23 mouse cellular contexts compared by ENCODE assay signal in the genomic region with DNA sequence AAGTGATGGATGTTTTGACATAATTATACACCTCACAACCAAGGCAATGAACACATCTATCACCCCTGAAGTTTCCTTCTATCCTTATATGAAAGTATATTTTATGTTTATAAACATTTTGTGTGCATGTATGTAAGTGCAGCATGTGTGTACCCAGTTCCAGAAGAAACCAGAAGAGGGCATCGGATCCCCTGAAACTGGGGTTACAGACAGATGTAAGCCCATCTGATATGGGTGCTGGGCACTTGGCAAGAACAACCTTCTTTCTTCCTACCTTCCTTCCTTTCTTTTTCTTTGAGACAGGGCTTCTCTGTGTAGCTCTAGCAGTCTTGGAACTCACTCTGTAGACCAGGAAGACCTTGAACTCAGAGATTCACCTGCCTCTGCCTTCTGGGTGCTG. TPM values are rescaled to one million over a fixed set of nuclear protein-coding genes. Genes with fewer than 3 reads are reported as not detected.
DNase-seq lines count a peak whose midpoint lies in the region; ATAC-seq and TF ChIP-seq lines count a peak whose summit lies in the region.
"Had no signal": no experiment of that assay in that cellular context is flagged by ENCODE, and none has a peak within 500 bp of the region (broad histone marks: within the 10 kb centered on the region; RNA-seq: fewer than 3 reads in every experiment).

No protein-coding gene starts in this region.

- peak; percentile 45 for TF ChIP-seq RAD21 in CH12.LX (IDR thresholded peaks at IDR 0.05; ENCODE audit: low read depth, low read length)

- dilution Hi-C loops in CH12.LX (cut with MboI; ENCODE audit: extremely low pct_ligation_motif_present, extremely low pct_unique_long_range_greater_than_20kb, low sequenced_read_pairs), result no loop called here

- H3K36me3 ChIP-seq in hindbrain, postnatal 0 days (ENCODE audit: insufficient read depth, low read length), result no peaks in the 10 kb centered on the region
- no peaks in the 10 kb centered on the region for H3K36me3 ChIP-seq in hindbrain, embryonic 12.5 days
- no peaks in the 10 kb centered on the region for H3K36me3 ChIP-seq in lung, embryonic 14.5 days (ENCODE audit: insufficient read depth)
- H3K36me3 ChIP-seq in CH12.LX (replicated peaks in 1 of 2; ENCODE audit: control insufficient read depth in 1 of 2, insufficient read depth in 1 of 2, low read length in 1 of 2), result no peaks in the 10 kb centered on the region
- no peaks in the 10 kb centered on the region for H3K36me3 ChIP-seq in small intestine, adult 2 months (ENCODE audit: control insufficient read depth, insufficient read depth, low read length)
- H3K36me3 ChIP-seq: embryonic facial prominence, embryonic 12.5 days; G1E; heart, embryonic 10.5 days; hindbrain, embryonic 10.5 days; midbrain, embryonic 12.5 days; neural tube, embryonic 12.5 days had no signal

- peak; percentile 7; the same call in 1 of the 2 replicates for TF ChIP-seq CTCF in hindbrain, postnatal 0 days (IDR thresholded peaks at IDR 0.05; ENCODE audit: low read depth)
- peak; percentile 20; the same call in 1 of the 2 replicates for TF ChIP-seq CTCF in lung, embryonic 14.5 days (IDR thresholded peaks at IDR 0.05; ENCODE audit: low read depth)
- no peak for TF ChIP-seq CTCF in lung, adult 2 months (IDR thresholded peaks at IDR 0.05; ENCODE audit: insufficient read depth, low read length)
- TF ChIP-seq CTCF in CH12.LX (conservative IDR thresholded peaks at IDR 0.05 in 1 of 2, IDR thresholded peaks at IDR 0.05 in 1 of 2; ENCODE audit: low read depth in 2 of 2, low read length in 2 of 2), result peak; percentile 9 to 55; a peak in 2 of 4 replicates
- no peak for TF ChIP-seq CTCF in small intestine, adult 2 months (IDR thresholded peaks at IDR 0.05; ENCODE audit: extremely low read depth, insufficient read length, insufficient replicate concordance, low read depth, low read length)

- no peak for ATAC-seq in hindbrain, postnatal 0 days
- no peak for ATAC-seq in hindbrain, embryonic 12.5 days (ENCODE audit: low FRiP score)
- ATAC-seq in lung, embryonic 14.5 days (ENCODE audit: insufficient read depth), result no peak
- ATAC-seq: forebrain, embryonic 14.5 days; inflammation-experienced regulatory T-cells, adult 6 months had no signal

- TF ChIP-seq POLR2A in lung, adult 2 months (IDR thresholded peaks at IDR 0.05; ENCODE audit: borderline replicate concordance, extremely low read depth, low read depth, low read length), result no peak
- TF ChIP-seq POLR2A in CH12.LX (IDR thresholded peaks at IDR 0.05; ENCODE audit: low read depth, low read length), result no peak
- TF ChIP-seq POLR2A in small intestine, adult 2 months (IDR thresholded peaks at IDR 0.05; ENCODE audit: low read depth, low read length), result no peak

- no peaks in the 10 kb centered on the region for H3K4me1 ChIP-seq in hindbrain, postnatal 0 days (ENCODE audit: insufficient read depth, low read length)
- no peaks in the 10 kb centered on the region for H3K4me1 ChIP-seq in hindbrain, embryonic 12.5 days
- no peaks in the 10 kb centered on the region for H3K4me1 ChIP-seq in lung, embryonic 14.5 days (ENCODE audit: insufficient read depth)
- no peaks in the 10 kb centered on the region for H3K4me1 ChIP-seq in lung, adult 2 months (ENCODE audit: control insufficient read depth, insufficient read depth, low read length)
- H3K4me1 ChIP-seq in CH12.LX (ENCODE audit: control insufficient read depth in 1 of 2, insufficient read depth in 2 of 2), result peaks cover 3 to 9% of the 10 kb centered on the region in 2 experiments; a peak in 3 of 4 replicates
- H3K4me1 ChIP-seq in small intestine, adult 2 months (ENCODE audit: control insufficient read depth, insufficient read depth, insufficient read length, low read length), result peaks cover 10% of the 10 kb centered on the region; the same call in 1 of the 2 replicates
- H3K4me1 ChIP-seq: embryonic facial prominence, embryonic 12.5 days; hindbrain, embryonic 10.5 days; midbrain, embryonic 12.5 days; neural tube, embryonic 12.5 days had no signal

- no peak overlapping the region for H3K27ac ChIP-seq in hindbrain, postnatal 0 days
- no peak overlapping the region for H3K27ac ChIP-seq in hindbrain, embryonic 12.5 days
- no peak overlapping the region for H3K27ac ChIP-seq in lung, embryonic 14.5 days (ENCODE audit: low read depth)
- H3K27ac ChIP-seq in CH12.LX (ENCODE audit: insufficient read depth, low read depth), result no peak overlapping the region
- H3K27ac ChIP-seq in small intestine, adult 2 months (ENCODE audit: insufficient read depth, low read depth, low read length), result peak overlapping the region; percentile 14; the same call in 1 of the 2 replicates
- H3K27ac ChIP-seq: embryonic facial prominence, embryonic 12.5 days; heart, embryonic 10.5 days; hindbrain, embryonic 10.5 days; macrophage; midbrain, embryonic 12.5 days; neural tube, embryonic 12.5 days had no signal

- no peak for DNase-seq in hindbrain, postnatal 0 days (ENCODE audit: low spot score)
- DNase-seq in lung, embryonic 14.5 days, result no peak
- DNase-seq in lung, adult 2 months, result no peak
- DNase-seq in CH12.LX (ENCODE audit: extremely low read depth), result no peak
- no peak for DNase-seq in adrenal gland, adult 18-20 months (ENCODE audit: low spot score in 2 of 2)
- DNase-seq in c-Kit-positive CD71-positive TER-119-positive erythroid progenitor cells, embryonic 14.5 days (ENCODE audit: low spot score), result no peak
- DNase-seq: adrenal gland, adult 2 months; cerebellum, adult 9-11 months; gastrocnemius, postnatal 25 days; layer of hippocampus, postnatal 36 days; lung, adult 18-20 months had no signal

- 90% methylated on average over 1 of the region's 1 CpGs for WGBS in hindbrain, postnatal 0 days
- 81% methylated on average over 1 of the region's 1 CpGs for WGBS in hindbrain, embryonic 12.5 days
- WGBS in lung, embryonic 14.5 days, result 90% methylated on average over 1 of the region's 1 CpGs
- WGBS in lung, adult 2 months, result 72% methylated on average over 1 of the region's 1 CpGs
- WGBS in small intestine, adult 2 months, result 79% methylated on average over 1 of the region's 1 CpGs

- TF ChIP-seq EP300 in CH12.LX (IDR thresholded peaks at IDR 0.05; ENCODE audit: low read length), result no peak

- in situ Hi-C loops in CH12.LX (cut with MboI; ENCODE audit: low pct_ligation_motif_present, low pct_unique_long_range_greater_than_20kb, low sequenced_read_pairs), result no loop called here

- H3K9me3 ChIP-seq in hindbrain, postnatal 0 days (ENCODE audit: low read length), result no peaks in the 10 kb centered on the region
- no peaks in the 10 kb centered on the region for H3K9me3 ChIP-seq in hindbrain, embryonic 12.5 days (replicated peaks)
- no peaks in the 10 kb centered on the region for H3K9me3 ChIP-seq in lung, embryonic 14.5 days (ENCODE audit: low read depth, low read length)
- no peaks in the 10 kb centered on the region for H3K9me3 ChIP-seq in CH12.LX (replicated peaks; ENCODE audit: low read length)
- H3K9me3 ChIP-seq: embryonic facial prominence, embryonic 12.5 days; G1E; heart, embryonic 10.5 days; hindbrain, embryonic 10.5 days; midbrain, embryonic 12.5 days; neural tube, embryonic 12.5 days had no signal

- H3K79me2 ChIP-seq in CH12.LX (replicated peaks; ENCODE audit: control insufficient read depth, extremely low read depth, insufficient read depth, poor library complexity, severe bottlenecking), result no peaks in the 10 kb centered on the region

- no peak overlapping the region for H3K4me3 ChIP-seq in hindbrain, postnatal 0 days (ENCODE audit: low read length)
- H3K4me3 ChIP-seq in hindbrain, embryonic 12.5 days, result no peak overlapping the region
- H3K4me3 ChIP-seq in lung, embryonic 14.5 days (ENCODE audit: low read depth, low read length), result no peak overlapping the region
- H3K4me3 ChIP-seq in lung, adult 2 months (replicated peaks; ENCODE audit: extremely low read depth, low read depth, low read length), result no peak overlapping the region
- H3K4me3 ChIP-seq in CH12.LX (replicated peaks in 1 of 3; ENCODE audit: low read depth in 2 of 3, low read length in 2 of 3, poor library complexity in 1 of 3), result no peak overlapping the region
- no peak overlapping the region for H3K4me3 ChIP-seq in small intestine, adult 2 months (ENCODE audit: low read depth, low read length)
- H3K4me3 ChIP-seq: embryonic facial prominence, embryonic 12.5 days; heart, embryonic 10.5 days; hindbrain, embryonic 10.5 days; midbrain, embryonic 12.5 days; neural tube, embryonic 12.5 days had no signal

- H3K9ac ChIP-seq in hindbrain, postnatal 0 days (replicated peaks; ENCODE audit: low read length), result no peak overlapping the region
- no peak overlapping the region for H3K9ac ChIP-seq in hindbrain, embryonic 12.5 days
- H3K9ac ChIP-seq in lung, embryonic 14.5 days, result no peak overlapping the region
- H3K9ac ChIP-seq in CH12.LX (ENCODE audit: insufficient read depth, low read depth), result no peak overlapping the region
- H3K9ac ChIP-seq: embryonic facial prominence, embryonic 12.5 days; midbrain, embryonic 12.5 days; neural tube, embryonic 12.5 days had no signal

- no peak overlapping the region for H3K4me2 ChIP-seq in hindbrain, postnatal 0 days (ENCODE audit: low read depth, low read length)
- H3K4me2 ChIP-seq in hindbrain, embryonic 12.5 days (replicated peaks), result no peak overlapping the region
- H3K4me2 ChIP-seq in lung, embryonic 14.5 days, result no peak overlapping the region
- H3K4me2 ChIP-seq in CH12.LX (ENCODE audit: insufficient read depth, low read depth, poor library complexity, severe bottlenecking), result no peak overlapping the region
- H3K4me2 ChIP-seq: embryonic facial prominence, embryonic 12.5 days; midbrain, embryonic 12.5 days; neural tube, embryonic 12.5 days had no signal

- H3K27me3 ChIP-seq in hindbrain, postnatal 0 days (ENCODE audit: insufficient read depth, low read length), result peaks cover 9% of the 10 kb centered on the region; the same call in 1 of the 2 replicates
- peaks cover 29% of the 10 kb centered on the region for H3K27me3 ChIP-seq in hindbrain, embryonic 12.5 days
- H3K27me3 ChIP-seq in lung, embryonic 14.5 days (ENCODE audit: insufficient read depth, low read length), result no peaks in the 10 kb centered on the region
- H3K27me3 ChIP-seq in CH12.LX (replicated peaks), result peaks cover 17% of the 10 kb centered on the region
- no peaks in the 10 kb centered on the region for H3K27me3 ChIP-seq in small intestine, adult 2 months (ENCODE audit: control insufficient read depth, insufficient read depth, low read length)

RNA-seq across cellular contexts. Expression of gene Slc2a4, which starts 8.2 kb away (rescaled TPM):
- total RNA-seq in hindbrain, postnatal 0 days (2014; rRNA removed), result 9.5 and 12.8 TPM in 2 replicates
- 6.1 and 6.5 TPM in 2 replicates for polyA plus RNA-seq in hindbrain, postnatal 0 days (2015; fragmentation: Nextera tagmentation; extraction: Ambion mirVana)
- 9.6 and 12.9 TPM in 2 replicates for polyA plus RNA-seq in hindbrain, embryonic 12.5 days (2016; fragmentation: Nextera tagmentation; extraction: Ambion mirVana)
- 14.9 and 19.0 TPM in 2 replicates for polyA plus RNA-seq in lung, embryonic 14.5 days (2014; fragmentation: Nextera tagmentation; extraction: Ambion mirVana)
- polyA plus RNA-seq in lung, adult 2 months (2012; rRNA removed), result 22.3 and 40.4 TPM in 2 replicates
- total RNA-seq in CH12.LX (2012; rRNA removed) (2.2 and 2.6 TPM in 2 replicates), CH12.LX (2014; rRNA removed) (3.1 and 3.8 TPM in 2 replicates)
- 2.3 and 2.4 TPM in 2 replicates for polyA plus RNA-seq in CH12.LX (2012; ENCODE audit: insufficient read length, low read depth)
- polyA plus RNA-seq in small intestine, adult 2 months (2012; rRNA removed), result 11.2 and 12.9 TPM in 2 replicates
- total RNA-seq in adrenal gland, adult 18-20 months (2021), result 100 to 1,000 TPM in 1 of 2 experiments, 10 to 100 TPM in 1; 70.7 to 200 TPM
- polyA plus RNA-seq: inflammation-experienced regulatory T-cells, adult 6 months had no signal

RNA-seq across cellular contexts. Expression of gene Cldn7, which starts 8.4 kb away (rescaled TPM):
- not detected in 2 replicates for total RNA-seq in hindbrain, postnatal 0 days (2014; rRNA removed)
- 0.18 and 0.19 TPM in 2 replicates for polyA plus RNA-seq in hindbrain, postnatal 0 days (2015; fragmentation: Nextera tagmentation; extraction: Ambion mirVana)
- 9.5 and 21.8 TPM in 2 replicates for polyA plus RNA-seq in hindbrain, embryonic 12.5 days (2016; fragmentation: Nextera tagmentation; extraction: Ambion mirVana)
- polyA plus RNA-seq in lung, embryonic 14.5 days (2014; fragmentation: Nextera tagmentation; extraction: Ambion mirVana), result 76.7 and 86.4 TPM in 2 replicates
- 60.5 and 63.7 TPM in 2 replicates for polyA plus RNA-seq in lung, adult 2 months (2012; rRNA removed)
- total RNA-seq in CH12.LX (2012; rRNA removed) (not detected in 2 replicates), CH12.LX (2014; rRNA removed) (not detected in 2 replicates)
- not detected in 2 replicates for polyA plus RNA-seq in CH12.LX (2012; ENCODE audit: insufficient read length, low read depth)
- polyA plus RNA-seq in small intestine, adult 2 months (2012; rRNA removed), result 521 and 1,844 TPM in 2 replicates
- total RNA-seq in adrenal gland, adult 18-20 months (2021), result under 1 TPM in 1 of 2 experiments, not detected in 1; 0.66 TPM
- total RNA-seq: G1E; layer of hippocampus, postnatal 36 days; left cerebral cortex, postnatal 14 days had no signal
- polyA plus RNA-seq: forebrain, embryonic 14.5 days; G1E; macrophage had no signal

RNA-seq across cellular contexts. Expression of gene Ybx2, which starts 20.6 kb away (rescaled TPM):
- 23.9 and 31.1 TPM in 2 replicates for total RNA-seq in hindbrain, postnatal 0 days (2014; rRNA removed)
- 3.3 and 5.9 TPM in 2 replicates for polyA plus RNA-seq in hindbrain, postnatal 0 days (2015; fragmentation: Nextera tagmentation; extraction: Ambion mirVana)
- 5.5 and 9.0 TPM in 2 replicates for polyA plus RNA-seq in hindbrain, embryonic 12.5 days (2016; fragmentation: Nextera tagmentation; extraction: Ambion mirVana)
- polyA plus RNA-seq in lung, embryonic 14.5 days (2014; fragmentation: Nextera tagmentation; extraction: Ambion mirVana), result 4.7 and 6.1 TPM in 2 replicates
- polyA plus RNA-seq in lung, adult 2 months (2012; rRNA removed), result 4.6 and 6.7 TPM in 2 replicates
- total RNA-seq in CH12.LX (2012; rRNA removed) (0.25 TPM in 1 of 2 replicates, not detected in the other), CH12.LX (2014; rRNA removed) (not detected in 2 replicates)
- 0.39 TPM in 1 of 2 replicates, not detected in the other for polyA plus RNA-seq in CH12.LX (2012; ENCODE audit: insufficient read length, low read depth)
- 10.6 and 11.4 TPM in 2 replicates for polyA plus RNA-seq in small intestine, adult 2 months (2012; rRNA removed)
- total RNA-seq in adrenal gland, adult 18-20 months (2021), result 10 to 100 TPM; 14.2 to 32.6 TPM
- polyA plus RNA-seq: G1E; inflammation-experienced regulatory T-cells, adult 6 months; macrophage had no signal

RNA-seq across cellular contexts. Expression of gene Ctdnep1, which starts 24.7 kb away (rescaled TPM):
- 37.7 and 40.9 TPM in 2 replicates for total RNA-seq in hindbrain, postnatal 0 days (2014; rRNA removed)
- 24.7 and 25.0 TPM in 2 replicates for polyA plus RNA-seq in hindbrain, postnatal 0 days (2015; fragmentation: Nextera tagmentation; extraction: Ambion mirVana)
- 22.4 and 26.1 TPM in 2 replicates for polyA plus RNA-seq in hindbrain, embryonic 12.5 days (2016; fragmentation: Nextera tagmentation; extraction: Ambion mirVana)
- polyA plus RNA-seq in lung, embryonic 14.5 days (2014; fragmentation: Nextera tagmentation; extraction: Ambion mirVana), result 25.4 and 28.3 TPM in 2 replicates
- 88.3 and 102 TPM in 2 replicates for polyA plus RNA-seq in lung, adult 2 months (2012; rRNA removed)
- total RNA-seq in CH12.LX (2012; rRNA removed) (61.8 and 66.7 TPM in 2 replicates), CH12.LX (2014; rRNA removed) (37.7 and 42.9 TPM in 2 replicates)
- polyA plus RNA-seq in CH12.LX (2012; ENCODE audit: insufficient read length, low read depth), result 143 and 171 TPM in 2 replicates
- 59.7 and 116 TPM in 2 replicates for polyA plus RNA-seq in small intestine, adult 2 months (2012; rRNA removed)
- total RNA-seq in adrenal gland, adult 18-20 months (2021), result 100 to 1,000 TPM; 114 to 123 TPM

RNA-seq across cellular contexts. Expression of gene Elp5, which starts 26.1 kb away (rescaled TPM):
- total RNA-seq in hindbrain, postnatal 0 days (2014; rRNA removed), result 137 and 147 TPM in 2 replicates
- polyA plus RNA-seq in hindbrain, postnatal 0 days (2015; fragmentation: Nextera tagmentation; extraction: Ambion mirVana), result 168 and 170 TPM in 2 replicates
- 123 and 127 TPM in 2 replicates for polyA plus RNA-seq in hindbrain, embryonic 12.5 days (2016; fragmentation: Nextera tagmentation; extraction: Ambion mirVana)
- 108 and 113 TPM in 2 replicates for polyA plus RNA-seq in lung, embryonic 14.5 days (2014; fragmentation: Nextera tagmentation; extraction: Ambion mirVana)
- polyA plus RNA-seq in lung, adult 2 months (2012; rRNA removed), result 38.5 and 53.8 TPM in 2 replicates
- 95.9 and 115 TPM in 2 replicates for total RNA-seq in CH12.LX (2012; rRNA removed)
- 111 and 119 TPM in 2 replicates for total RNA-seq in CH12.LX (2014; rRNA removed)
- 177 and 182 TPM in 2 replicates for polyA plus RNA-seq in CH12.LX (2012; ENCODE audit: insufficient read length, low read depth)
- polyA plus RNA-seq in small intestine, adult 2 months (2012; rRNA removed), result 24.4 and 37.8 TPM in 2 replicates
- total RNA-seq in adrenal gland, adult 18-20 months (2021), result 10 to 100 TPM; 62.7 to 81.3 TPM

Comparison
In these comparisons a context has a peak if more than half of its experiments do, and no peak if none do; other contexts are left out.
1. CTCF ChIP-seq: peak in hindbrain, postnatal 0 days (single experiment), lung, embryonic 14.5 days (single experiment) and CH12.LX (2 of 2); none in lung, adult 2 months (single experiment) and small intestine, adult 2 months (single experiment).